Mouse (Mus musculus): ENCODE measurements at regions not wholly inside any gene's neighbourhood (a gene's known extent, or its start where the extent isn't known, plus 50 kb on each side); places are given as distances from the start of the nearest gene placed in this dataset.
"Not testable (repeated sequence)": the region's sequence is repeated elsewhere in the genome, so short reads cannot be mapped to it uniquely, and the experiment has no call there.

DNA sequence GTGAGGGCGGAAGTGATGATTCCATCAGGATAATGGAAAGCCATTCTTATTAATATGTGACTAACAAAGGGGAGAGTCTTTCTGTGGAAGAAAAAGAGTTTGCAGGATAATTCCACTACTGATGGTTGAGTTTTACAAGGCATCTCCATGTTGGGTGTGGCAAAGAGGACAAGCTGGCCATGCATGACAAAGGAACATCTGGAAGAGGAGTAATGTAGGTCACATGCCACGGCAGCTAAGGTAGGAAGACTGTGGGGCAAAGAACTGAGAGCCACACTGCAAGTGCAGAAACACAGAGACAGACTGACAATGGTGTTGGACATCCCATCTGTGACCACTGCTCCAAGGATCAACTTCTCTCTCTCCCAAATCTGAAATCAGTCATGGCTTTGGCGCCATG lies 196.4 kb upstream of the Gdi2 start:
- Histone ChIP-seq H3K79me2 (replicated peaks; ENCODE audit: control insufficient read depth, extremely low read depth, insufficient read depth, poor library complexity, severe bottlenecking) (no peaks in the 10 kb centered on the region), H3K27me3 (replicated peaks) (no peaks in the 10 kb centered on the region), H3K4me2 (ENCODE audit: insufficient read depth, low read depth, poor library complexity, severe bottlenecking) (no peak overlapping the region), H3K9ac (ENCODE audit: insufficient read depth, low read depth) (no peak overlapping the region), H3K4me3 (replicated peaks in 1 of 3; ENCODE audit: low read depth in 2 of 3, low read length in 2 of 3, poor library complexity in 1 of 3) (no peak overlapping the region), H3K9me3 (replicated peaks; ENCODE audit: low read length) (peaks cover 4% of the 10 kb centered on the region), H3K36me3 (replicated peaks in 1 of 2; ENCODE audit: control insufficient read depth in 1 of 2, insufficient read depth in 1 of 2, low read length in 1 of 2) (no peaks in the 10 kb centered on the region), H3K4me1 (ENCODE audit: control insufficient read depth in 1 of 2, insufficient read depth in 2 of 2) (no peaks in the 10 kb centered on the region), H3K27ac (ENCODE audit: insufficient read depth, low read depth) (no peak overlapping the region)
- DNase-seq (ENCODE audit: extremely low read depth) = no peak
- dilution Hi-C loops (cut with MboI; ENCODE audit: extremely low pct_ligation_motif_present, extremely low pct_unique_long_range_greater_than_20kb, low sequenced_read_pairs) (no loop called here), in situ Hi-C loops (cut with MboI; ENCODE audit: low pct_ligation_motif_present, low pct_unique_long_range_greater_than_20kb, low sequenced_read_pairs) (no loop called here)
- TF ChIP-seq JUND (conservative IDR thresholded peaks at IDR 0.05; ENCODE audit: low read depth, low read length) (no peak), MYC (IDR thresholded peaks at IDR 0.05; ENCODE audit: low read depth, low read length) (no peak), CTCF (conservative IDR thresholded peaks at IDR 0.05 in 1 of 2, IDR thresholded peaks at IDR 0.05 in 1 of 2; ENCODE audit: low read depth in 2 of 2, low read length in 2 of 2) (no peak), RAD21 (IDR thresholded peaks at IDR 0.05; ENCODE audit: low read depth, low read length) (no peak), EP300 (IDR thresholded peaks at IDR 0.05; ENCODE audit: low read length) (no peak), MAFK (IDR thresholded peaks at IDR 0.05; ENCODE audit: insufficient replicate concordance, low read length) (no peak), NRF1 (IDR thresholded peaks at IDR 0.05; ENCODE audit: low read depth, low read length) (no peak), SMC3 (IDR thresholded peaks at IDR 0.05; ENCODE audit: low read depth, low read length) (no peak)

DNA sequence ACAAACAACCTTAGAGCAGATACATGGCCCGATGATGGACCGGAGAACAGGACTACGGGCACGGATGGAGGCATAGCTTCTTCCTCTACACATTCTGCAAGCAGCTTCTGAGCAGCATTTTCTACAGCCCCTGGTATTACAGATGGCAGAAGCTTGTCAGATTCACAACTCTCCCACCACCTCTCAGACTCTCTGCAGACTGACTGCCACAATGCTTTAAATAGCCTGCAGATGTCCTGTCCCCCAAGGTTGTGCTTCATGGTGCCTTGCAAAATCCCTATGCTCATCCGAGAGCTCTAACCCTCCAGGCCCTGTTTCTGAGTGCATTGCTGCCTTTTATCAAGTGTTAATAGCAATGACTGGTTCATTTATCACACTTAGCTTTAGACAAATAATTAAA lies 194.3 kb upstream of the Gdi2 start:
- no peaks in the 10 kb centered on the region for H3K79me2 ChIP-seq (replicated peaks; ENCODE audit: control insufficient read depth, extremely low read depth, insufficient read depth, poor library complexity, severe bottlenecking)
- no peak overlapping the region for H3K4me3 ChIP-seq (replicated peaks in 1 of 3; ENCODE audit: low read depth in 2 of 3, low read length in 2 of 3, poor library complexity in 1 of 3)
- H3K27ac ChIP-seq (ENCODE audit: insufficient read depth, low read depth) = no peak overlapping the region
- no peaks in the 10 kb centered on the region for H3K4me1 ChIP-seq (ENCODE audit: control insufficient read depth in 1 of 2, insufficient read depth in 2 of 2)
- dilution Hi-C loops (cut with MboI; ENCODE audit: extremely low pct_ligation_motif_present, extremely low pct_unique_long_range_greater_than_20kb, low sequenced_read_pairs) = no loop called here
- no peaks in the 10 kb centered on the region for H3K27me3 ChIP-seq (replicated peaks)
- in situ Hi-C loops (cut with MboI; ENCODE audit: low pct_ligation_motif_present, low pct_unique_long_range_greater_than_20kb, low sequenced_read_pairs) = no loop called here
- no peak overlapping the region for H3K4me2 ChIP-seq (ENCODE audit: insufficient read depth, low read depth, poor library complexity, severe bottlenecking)
- no peaks in the 10 kb centered on the region for H3K36me3 ChIP-seq (replicated peaks in 1 of 2; ENCODE audit: control insufficient read depth in 1 of 2, insufficient read depth in 1 of 2, low read length in 1 of 2)
- no peak overlapping the region for H3K9ac ChIP-seq (ENCODE audit: insufficient read depth, low read depth)
- H3K9me3 ChIP-seq (replicated peaks; ENCODE audit: low read length) = peaks cover 4% of the 10 kb centered on the region
- no peak for DNase-seq (ENCODE audit: extremely low read depth)
- TF ChIP-seq MAZ (IDR thresholded peaks at IDR 0.05; ENCODE audit: low read depth, low read length) (no peak), GABPA (IDR thresholded peaks at IDR 0.05; ENCODE audit: insufficient replicate concordance, low read depth, low read length) (no peak), SIN3A (IDR thresholded peaks at IDR 0.05; ENCODE audit: low read length) (no peak), RAD21 (IDR thresholded peaks at IDR 0.05; ENCODE audit: low read depth, low read length) (no peak), UBTF (IDR thresholded peaks at IDR 0.05; ENCODE audit: low read depth, low read length) (no peak), RCOR1 (conservative IDR thresholded peaks at IDR 0.05; ENCODE audit: low read depth, low read length) (no peak), ZKSCAN1 (IDR thresholded peaks at IDR 0.05; ENCODE audit: borderline replicate concordance, low read depth, low read length) (no peak), IRF4 (IDR thresholded peaks at IDR 0.05; ENCODE audit: low read depth, low read length) (no peak), TCF12 (IDR thresholded peaks at IDR 0.05; ENCODE audit: low read depth, low read length) (no peak), ZNF384 (IDR thresholded peaks at IDR 0.05; ENCODE audit: low read depth, low read length) (no peak), ZC3H11A (IDR thresholded peaks at IDR 0.05; ENCODE audit: low read depth, low read length) (no peak), EP300 (IDR thresholded peaks at IDR 0.05; ENCODE audit: low read length) (no peak), JUN (IDR thresholded peaks at IDR 0.05; ENCODE audit: insufficient read depth, low read depth, low read length) (no peak), NELFE (IDR thresholded peaks at IDR 0.05; ENCODE audit: low read depth, low read length) (no peak), BHLHE40 (IDR thresholded peaks at IDR 0.05; ENCODE audit: low read depth, low read length) (no peak), HCFC1 (IDR thresholded peaks at IDR 0.05; ENCODE audit: low read depth, low read length) (no peak), POLR2A (IDR thresholded peaks at IDR 0.05; ENCODE audit: low read depth, low read length) (no peak)

DNA sequence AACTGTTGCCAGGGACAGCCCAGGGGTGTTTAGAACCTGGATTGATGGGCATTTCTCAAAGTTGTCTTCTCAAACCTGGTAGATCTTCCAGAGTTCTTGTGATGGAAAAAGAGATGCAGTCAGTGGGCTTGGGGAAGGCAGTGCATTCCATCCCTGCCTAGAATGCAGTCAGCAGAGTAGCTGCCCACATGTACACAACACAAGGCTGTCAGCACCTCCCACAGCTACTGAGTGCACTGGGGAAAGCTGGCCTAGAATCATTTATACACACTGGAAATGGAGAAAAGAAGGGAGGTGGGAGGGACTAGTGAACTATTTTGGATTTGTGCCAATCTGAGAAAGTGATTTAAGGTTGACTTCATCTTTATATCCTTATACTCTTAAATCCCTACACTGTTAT lies 183.0 kb upstream of the Gdi2 start:
- in situ Hi-C loops (cut with MboI; ENCODE audit: low pct_ligation_motif_present, low pct_unique_long_range_greater_than_20kb, low sequenced_read_pairs); H3K4me1 ChIP-seq (ENCODE audit: control insufficient read depth in 1 of 2, insufficient read depth in 2 of 2); dilution Hi-C loops (cut with MboI; ENCODE audit: extremely low pct_ligation_motif_present, extremely low pct_unique_long_range_greater_than_20kb, low sequenced_read_pairs); H3K27ac ChIP-seq (ENCODE audit: insufficient read depth, low read depth); H3K9ac ChIP-seq (ENCODE audit: insufficient read depth, low read depth); H3K4me3 ChIP-seq (replicated peaks in 1 of 3; ENCODE audit: low read depth in 2 of 3, low read length in 2 of 3, poor library complexity in 1 of 3); H3K27me3 ChIP-seq (replicated peaks); H3K9me3 ChIP-seq (replicated peaks; ENCODE audit: low read length); DNase-seq (ENCODE audit: extremely low read depth); H3K36me3 ChIP-seq (replicated peaks in 1 of 2; ENCODE audit: control insufficient read depth in 1 of 2, insufficient read depth in 1 of 2, low read length in 1 of 2); H3K4me2 ChIP-seq (ENCODE audit: insufficient read depth, low read depth, poor library complexity, severe bottlenecking); H3K79me2 ChIP-seq (replicated peaks; ENCODE audit: control insufficient read depth, extremely low read depth, insufficient read depth, poor library complexity, severe bottlenecking): not testable (repeated sequence)

All from CH12.LX (cell line).